ENCODE assay signal across 8 mouse cellular contexts in genomic region chr2:119872371-119873104, GRCm38 (mm10). TPM values are rescaled to one million over a fixed set of nuclear protein-coding genes. Genes with fewer than 3 reads are reported as not detected.
A peak's percentile ranks its signal among the peaks of the same experiment; 100 is the strongest.
DNase-seq lines count a peak whose midpoint lies in the region.

No protein-coding gene starts in this region.

- peak overlapping the region; percentile 93 for H3K4me3 ChIP-seq in megakaryocyte, embryonic 14.5 days (replicated peaks)

- DNase-seq in adrenal gland, adult 2 months, result peak; percentile 88
- DNase-seq in embryo, embryonic 10 days (ENCODE audit: low spot score), result peak; percentile 81
- peak; percentile 71 for DNase-seq in gastrocnemius, postnatal 10 days
- peak; percentile 39 for DNase-seq in induced T-regulatory cell, adult 2 months (ENCODE audit: low read depth)
- DNase-seq in left cerebral cortex, postnatal 10 days (ENCODE audit: extremely low spot score in 1 of 2, low spot score in 2 of 2), result peak; percentile 58 to 85
- DNase-seq in right cerebral cortex, postnatal 10 days (ENCODE audit: low spot score in 2 of 2), result peak; percentile 83 to 87
- peak; percentile 18 for DNase-seq in urinary bladder, postnatal 10 days (ENCODE audit: low spot score)

- intact Hi-C loops in left cerebral cortex, postnatal 10 days (cut with DNase I), result no loop called here

- H3K36me3 ChIP-seq in megakaryocyte, embryonic 14.5 days (replicated peaks; ENCODE audit: low read length), result no peaks in the 10 kb centered on the region

- 0 out of 2 replicates have a peak, but pooled peaks cover 3% of the 10 kb centered on the region for H3K9me3 ChIP-seq in megakaryocyte, embryonic 14.5 days

- peaks cover 38% of the 10 kb centered on the region for H3K27me3 ChIP-seq in megakaryocyte, embryonic 14.5 days (replicated peaks)

- peaks cover 15% of the 10 kb centered on the region for H3K4me1 ChIP-seq in megakaryocyte, embryonic 14.5 days

RNA-seq across cellular contexts. Expression of gene Mga, which starts 24.5 kb away (rescaled TPM):
- total RNA-seq in adrenal gland, adult 2 months (2021), result 10 to 100 TPM; 40.5 to 43.6 TPM
- polyA plus RNA-seq in adrenal gland, adult 2 months (2012; rRNA removed), result 8.1 and 10.3 TPM in 2 replicates
- total RNA-seq in gastrocnemius, postnatal 10 days (2021), result 10 to 100 TPM; 44.9 to 54.4 TPM
- total RNA-seq in left cerebral cortex, postnatal 10 days (2021), result 10 to 100 TPM; 57.9 to 63.5 TPM
- polyA plus RNA-seq in megakaryocyte, embryonic 14.5 days (2012; ENCODE audit: insufficient read depth, low replicate concordance), result 0.28 and 1.3 TPM in 2 replicates

Comparison
In these comparisons a context has a peak if more than half of its experiments do, and no peak if none do; other contexts are left out.
1. Peak in every context shown above with its lines: DNase-seq and H3K4me3 ChIP-seq.
2. DNase-seq: peak in every context shown above with its lines; median percentile 88 in adrenal gland, adult 2 months; 85 in right cerebral cortex, postnatal 10 days; 81 in embryo, embryonic 10 days; 72 in left cerebral cortex, postnatal 10 days; 71 in gastrocnemius, postnatal 10 days; 39 in induced T-regulatory cell, adult 2 months; 18 in urinary bladder, postnatal 10 days.